Mouse (Mus musculus): ENCODE measurements around the gene Vps26a.
"Not testable (repeated sequence)": the region's sequence is repeated elsewhere in the genome, so short reads cannot be mapped to it uniquely, and the experiment has no call there.

The Vps26a gene

GRCm38 (mm10) chr10:62500916-62501615, 14.5 kb upstream of the Vps26a start:
- DNase-seq (ENCODE audit: extremely low read depth, low read depth, low spot score) = no peak

GRCm38 (mm10) chr10:62500088-62500915, 13.7 kb upstream of the Vps26a start:
- no peak for DNase-seq (ENCODE audit: extremely low read depth, low read depth, low spot score)

GRCm38 (mm10) chr10:62491681-62492080, 5.1 kb upstream of the Vps26a start:
- DNase-seq (ENCODE audit: extremely low read depth, low read depth, low spot score) = not testable (repeated sequence)

- no peak for DNase-seq (ENCODE audit: extremely low read depth, low read depth, low spot score)
Observed at GRCm38 (mm10) chr10:62488266-62488665, 1.7 kb upstream of the Vps26a start.

- DNase-seq (ENCODE audit: extremely low read depth, low read depth, low spot score) = no peak
Observed at GRCm38 (mm10) chr10:62485878-62486582, 575 bp downstream of the Vps26a start.

- peak; percentile 68 for DNase-seq (ENCODE audit: extremely low read depth, low read depth, low spot score)
Observed at GRCm38 (mm10) chr10:62481108-62481852, 5.3 kb downstream of the Vps26a start.

GRCm38 (mm10) chr10:62476980-62477379, 9.6 kb downstream of the Vps26a start:
- no peak for DNase-seq (ENCODE audit: extremely low read depth, low read depth, low spot score)

GRCm38 (mm10) chr10:62474944-62475343, 11.7 kb downstream of the Vps26a start:
- no peak for DNase-seq (ENCODE audit: extremely low read depth, low read depth, low spot score)

GRCm38 (mm10) chr10:62471105-62471504, 15.5 kb downstream of the Vps26a start:
- no peak for DNase-seq (ENCODE audit: extremely low read depth, low read depth, low spot score)

- DNase-seq (ENCODE audit: extremely low read depth, low read depth, low spot score) = no peak
Observed at GRCm38 (mm10) chr10:62469736-62470135, 16.9 kb downstream of the Vps26a start.

GRCm38 (mm10) chr10:62461321-62461720, 25.3 kb downstream of the Vps26a start:
- DNase-seq (ENCODE audit: extremely low read depth, low read depth, low spot score) = no peak

GRCm38 (mm10) chr10:62452001-62452400, 34.6 kb downstream of the Vps26a start:
- not testable (repeated sequence) for DNase-seq (ENCODE audit: extremely low read depth, low read depth, low spot score)

- no peak for DNase-seq (ENCODE audit: extremely low read depth, low read depth, low spot score)
Observed at GRCm38 (mm10) chr10:62450280-62450640, 36.3 kb downstream of the Vps26a start.

GRCm38 (mm10) chr10:62449364-62450279, 37.0 kb downstream of the Vps26a start, which contains the start of the genes 4930507D05Rik and Supv3l1:
Gene 4930507D05Rik, plus strand, starts transcription at chr10:62449489.
Gene Supv3l1, minus strand, starts transcription at chr10:62449738.
- DNase-seq (ENCODE audit: extremely low read depth, low read depth, low spot score) = peak; percentile 56

- DNase-seq (ENCODE audit: extremely low read depth, low read depth, low spot score) = no peak
Observed at GRCm38 (mm10) chr10:62430427-62430826, 56.2 kb downstream of the Vps26a start.

GRCm38 (mm10) chr10:62425081-62425871, 61.3 kb downstream of the Vps26a start:
- no peak for DNase-seq (ENCODE audit: extremely low read depth, low read depth, low spot score)

GRCm38 (mm10) chr10:62422255-62422654, 64.3 kb downstream of the Vps26a start, which contains the start of gene Hkdc1:
Gene Hkdc1, minus strand, starts transcription at chr10:62422491.
- no peak for DNase-seq (ENCODE audit: extremely low read depth, low read depth, low spot score)

GRCm38 (mm10) chr10:62421127-62421526, 65.5 kb downstream of the Vps26a start:
- DNase-seq (ENCODE audit: extremely low read depth, low read depth, low spot score) = no peak

GRCm38 (mm10) chr10:62420399-62420798, 66.2 kb downstream of the Vps26a start:
- no peak for DNase-seq (ENCODE audit: extremely low read depth, low read depth, low spot score)
